Mouse (Mus musculus) inflammation-experienced regulatory T-cells, adult 16 weeks (primary cell): ENCODE measurements around the gene Klf8. TPM values are rescaled to one million over a fixed set of nuclear protein-coding genes. Genes with fewer than 3 reads are reported as not detected.

Experiments used
- polyA plus RNA-seq: library from polyadenylated mRNA; unstranded; fragments of 100-300 nt; shearing (Covaris generic); gene quantifications from one replicate; pipeline ENCODE4 v1.2.1, GENCODE M21; 2017

The Klf8 gene
- 2.2 TPM for polyA plus RNA-seq

DNA sequence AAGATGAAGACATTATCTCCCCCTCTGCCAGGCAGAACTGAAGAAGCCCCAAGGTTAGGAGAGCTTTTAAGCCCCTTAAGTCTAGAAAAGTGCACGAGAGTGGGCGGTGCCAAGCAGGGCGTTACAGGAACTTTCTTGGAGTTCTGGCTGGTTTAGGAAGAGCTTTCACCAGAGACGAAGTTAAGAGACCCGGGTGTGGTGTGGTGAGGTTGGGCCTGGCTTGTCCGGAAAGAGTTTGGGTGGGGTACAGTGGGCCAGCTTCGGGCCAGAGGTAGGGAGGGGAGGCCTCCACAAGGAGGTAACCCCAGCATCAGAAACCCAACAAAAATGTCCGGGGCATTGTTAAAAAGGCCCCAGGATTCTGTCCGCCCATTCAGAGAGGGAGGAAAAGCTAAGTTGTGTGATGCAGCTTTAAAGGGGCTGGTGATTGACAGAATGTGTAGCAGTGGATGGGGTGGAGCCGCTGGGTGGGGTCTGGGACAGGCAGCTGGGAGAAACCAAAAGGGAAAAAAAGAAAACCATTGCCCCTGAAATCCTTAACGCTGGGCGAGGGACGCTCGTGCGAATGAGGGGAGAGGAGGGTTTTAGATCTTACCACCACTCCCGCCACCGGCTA lies at the start of gene Klf8:
Klf8 (plus strand) TSS at position 163 of the 616 bp plus-strand sequence.

Other genes starting within 250 kb of the Klf8 start
- not detected for gene Usp51, start 231.0 kb upstream of the Klf8 start, polyA plus RNA-seq
- gene Mageh1, start 199.9 kb upstream of the Klf8 start, polyA plus RNA-seq = 4.5 TPM
- not detected for gene Foxr2, start 118.7 kb upstream of the Klf8 start, polyA plus RNA-seq
- 13.0 TPM for gene Rragb, start 97.5 kb upstream of the Klf8 start, polyA plus RNA-seq